Mouse (Mus musculus) layer of hippocampus, postnatal 36 days (tissue): Measurements from ENCODE around the gene H2-Ke6. TPM values are rescaled to one million over a fixed set of nuclear protein-coding genes. Genes with fewer than 3 reads are reported as not detected.
"Not testable (repeated sequence)": the region's sequence is repeated elsewhere in the genome, so short reads cannot be mapped to it uniquely, and the experiment has no call there.

Source experiments
- DNase-seq, 2 experiments: peaks; one replicate each; pipeline ENCODE4 v3.0.0; 2022
- total RNA-seq, 2 experiments: library from RNA; stranded (reverse); gene quantifications; 2 replicates each; pipeline ENCODE4 v1.2.3; 2021

H2-Ke6 gene
- total RNA-seq, 2 experiments from 2014 or later: 60.2 to 61.7 TPM

- DNase-seq: no peak
Measured at GRCm38 (mm10) chr17:34029150-34029889, 1.5 kb upstream of the H2-Ke6 start.

GRCm38 (mm10) chr17:34028501-34029149 lies 765 bp upstream of the H2-Ke6 start:
- no peak for DNase-seq

- DNase-seq: no peak
Measured at GRCm38 (mm10) chr17:34026917-34027655, 774 bp downstream of the H2-Ke6 start.

- DNase-seq: no peak
Measured at GRCm38 (mm10) chr17:34026221-34026620, 1.6 kb downstream of the H2-Ke6 start.

- DNase-seq: no peak
Measured at GRCm38 (mm10) chr17:34025756-34026151, 2.1 kb downstream of the H2-Ke6 start.

GRCm38 (mm10) chr17:34024861-34025755 lies 2.8 kb downstream of the H2-Ke6 start:
- no peak for DNase-seq

- peak; percentile 91 to 93 for DNase-seq
Measured at GRCm38 (mm10) chr17:34024317-34024821, 3.5 kb downstream of the H2-Ke6 start, which contains the start of gene Ring1. Gene Ring1, minus strand, starts transcription at chr17:34024680.

GRCm38 (mm10) chr17:34023678-34024077 lies 4.2 kb downstream of the H2-Ke6 start:
- DNase-seq: no peak

GRCm38 (mm10) chr17:34022987-34023386 lies 4.9 kb downstream of the H2-Ke6 start:
- no peak for DNase-seq

GRCm38 (mm10) chr17:34022414-34022783 lies 5.5 kb downstream of the H2-Ke6 start:
- DNase-seq: no peak

GRCm38 (mm10) chr17:34021539-34022413 lies 6.1 kb downstream of the H2-Ke6 start:
- DNase-seq: no peak

GRCm38 (mm10) chr17:34013436-34013835 lies 14.4 kb downstream of the H2-Ke6 start:
- no peak for DNase-seq

- DNase-seq: no peak
Measured at GRCm38 (mm10) chr17:34010156-34010555, 17.7 kb downstream of the H2-Ke6 start.

GRCm38 (mm10) chr17:34006570-34006969 lies 21.3 kb downstream of the H2-Ke6 start:
- DNase-seq: no peak

GRCm38 (mm10) chr17:34003426-34003825 lies 24.4 kb downstream of the H2-Ke6 start:
- DNase-seq: no peak

- DNase-seq: not testable (repeated sequence)
Measured at GRCm38 (mm10) chr17:34000796-34001195, 27.1 kb downstream of the H2-Ke6 start.

GRCm38 (mm10) chr17:34000150-34000537 lies 27.7 kb downstream of the H2-Ke6 start, which contains the start of gene H2-K1:
Gene H2-K1, minus strand, starts transcription at chr17:34000347.
- peak; percentile 43 to 54 for DNase-seq

GRCm38 (mm10) chr17:33999341-34000149 lies 28.3 kb downstream of the H2-Ke6 start:
- no peak for DNase-seq

- not testable (repeated sequence) for DNase-seq
Measured at GRCm38 (mm10) chr17:33998697-33999096, 29.2 kb downstream of the H2-Ke6 start.

- DNase-seq: not testable (repeated sequence)
Measured at GRCm38 (mm10) chr17:33997025-33997424, 30.8 kb downstream of the H2-Ke6 start.
